Mouse (Mus musculus) adrenal gland (tissue): ENCODE measurements around the gene Lamb3.

Source experiments
- intact Hi-C: fragments of 180-260 bp; cut with DNase I; formaldehyde crosslinking; loops from one replicate; pipeline ENCODE4 v1.15.1; 2025

Gene Lamb3

DNA sequence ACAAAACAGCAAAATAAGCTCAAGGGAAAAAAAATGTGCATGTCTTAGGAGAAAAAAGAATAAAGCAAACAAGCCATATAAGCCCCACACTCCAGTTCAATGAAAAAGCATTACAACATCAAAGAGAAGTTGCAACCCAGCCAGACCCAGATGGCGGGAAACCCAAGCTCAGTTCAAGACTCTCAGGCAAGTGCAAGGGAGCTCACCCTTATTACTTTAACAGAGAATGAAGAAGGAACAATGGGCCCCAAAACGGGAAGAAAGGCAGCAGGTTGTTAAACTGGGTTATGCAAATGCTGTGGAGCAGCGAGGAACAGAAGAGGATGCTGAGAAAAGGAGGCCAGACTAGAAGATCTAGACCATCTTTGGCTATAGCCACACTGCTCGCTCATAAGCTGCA lies 35.4 kb downstream of the Lamb3 start:
- intact Hi-C loops, result no loop called here

DNA sequence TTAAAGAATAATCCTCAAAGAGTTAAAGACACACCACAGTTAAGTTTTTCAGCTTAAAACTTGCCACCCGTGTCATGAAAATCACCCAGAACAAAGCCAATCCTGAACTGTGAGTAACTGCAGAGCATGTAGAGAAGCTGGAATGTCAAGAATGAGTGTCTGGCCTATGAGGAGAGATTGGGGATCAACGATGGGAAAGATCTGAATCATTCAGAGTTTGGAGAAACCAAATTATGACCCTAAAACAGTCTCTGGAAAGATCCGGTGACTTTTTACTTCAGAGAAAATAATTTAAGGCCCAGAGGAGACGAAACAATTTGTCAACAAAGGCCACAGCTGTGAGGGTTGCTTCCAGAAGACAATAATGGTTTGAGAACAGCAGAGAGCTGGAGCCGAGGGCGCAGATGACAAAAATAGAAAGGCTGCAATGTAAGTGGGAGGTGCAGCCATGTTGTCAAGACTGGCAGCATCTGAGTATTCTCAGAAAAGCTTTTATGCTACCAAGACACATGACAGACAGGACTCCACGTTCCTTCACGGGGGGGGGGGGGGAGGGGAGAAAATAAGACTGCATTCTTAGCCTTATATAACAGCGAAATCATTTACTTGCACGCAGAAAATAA lies 36.2 kb downstream of the Lamb3 start:
- intact Hi-C loops, result no loop called here

GRCm38 (mm10) chr1:193244235-193244634 lies 36.7 kb downstream of the Lamb3 start:
- intact Hi-C loops, result no loop called here

DNA sequence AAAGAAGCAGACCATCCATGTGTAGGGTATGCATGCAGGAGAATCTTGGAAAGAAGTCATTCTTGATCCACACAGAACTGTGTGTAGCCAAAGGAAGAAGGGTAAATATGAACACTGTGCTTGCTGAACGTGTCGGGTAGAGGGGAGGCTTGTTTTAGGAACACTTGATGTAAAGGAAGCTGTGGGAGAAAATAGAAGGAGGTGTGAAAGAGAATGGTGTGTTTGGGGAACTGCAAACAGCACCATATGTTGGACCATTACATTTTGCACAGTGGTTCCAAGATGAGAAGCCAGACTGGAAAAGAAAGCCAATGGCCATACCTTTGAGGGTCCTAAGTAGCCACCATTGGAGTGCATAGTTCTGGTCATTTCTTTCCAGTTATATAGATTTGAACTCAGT lies 42.5 kb downstream of the Lamb3 start:
- intact Hi-C loops, result loop anchor here (5.0 kb wide), 1 partner anchor 132 kb away; no protein-coding TSS in a partner anchor

GRCm38 (mm10) chr1:193251386-193251785 lies 43.9 kb downstream of the Lamb3 start:
- intact Hi-C loops, result loop anchor here (5.0 kb wide), 1 partner anchor 131 kb away; no protein-coding TSS in a partner anchor

DNA sequence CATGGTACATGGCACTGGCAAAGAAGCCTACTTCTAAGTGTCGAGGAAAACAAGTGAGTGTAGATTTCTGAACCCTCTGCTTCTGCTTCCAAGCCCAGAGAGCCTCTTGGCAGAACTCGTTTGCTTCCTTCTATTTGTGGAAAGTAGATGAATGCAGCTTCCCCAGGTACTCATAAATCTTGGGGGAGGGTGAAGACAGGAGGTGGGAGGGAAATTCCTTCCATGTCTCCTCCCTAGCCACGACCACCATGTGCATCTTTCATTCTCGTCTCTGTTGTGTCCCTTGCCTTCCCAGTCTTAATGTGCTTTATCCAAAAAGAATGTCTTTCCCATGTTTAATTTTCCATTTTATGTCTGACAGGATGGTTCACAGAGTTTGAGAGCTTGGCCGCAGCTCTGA lies 45.1 kb downstream of the Lamb3 start:
- intact Hi-C loops, result loop anchor here (5.0 kb wide), 1 partner anchor 130 kb away; no protein-coding TSS in a partner anchor

- intact Hi-C loops, result loop anchor here (2.0 to 5.0 kb wide), 2 partner anchors 69 to 128 kb away; no protein-coding TSS in a partner anchor
Observed at GRCm38 (mm10) chr1:193253895-193254294, 46.4 kb downstream of the Lamb3 start.

DNA sequence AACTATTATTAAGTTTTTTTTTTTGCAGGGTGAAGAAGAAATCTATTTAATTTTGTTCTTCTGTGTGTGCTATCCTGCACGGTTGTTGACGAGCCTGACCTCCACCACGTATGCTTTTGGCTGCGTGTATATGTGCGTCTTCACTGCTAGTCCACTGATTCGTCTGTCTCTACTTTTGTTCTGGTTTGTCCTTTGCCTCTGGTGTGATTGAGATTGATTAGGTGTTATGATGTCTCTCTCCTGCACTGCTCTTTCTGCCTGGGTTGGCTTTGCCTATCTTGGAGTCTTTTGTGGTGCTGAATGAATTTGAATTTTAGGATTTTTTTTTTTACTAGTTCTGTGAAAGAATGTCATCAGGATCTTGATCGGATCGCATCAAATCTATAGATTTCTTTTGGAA lies 47.5 kb downstream of the Lamb3 start:
- intact Hi-C loops, result loop anchor here (2.0 kb wide), 1 partner anchor 68 kb away; no protein-coding TSS in a partner anchor

DNA sequence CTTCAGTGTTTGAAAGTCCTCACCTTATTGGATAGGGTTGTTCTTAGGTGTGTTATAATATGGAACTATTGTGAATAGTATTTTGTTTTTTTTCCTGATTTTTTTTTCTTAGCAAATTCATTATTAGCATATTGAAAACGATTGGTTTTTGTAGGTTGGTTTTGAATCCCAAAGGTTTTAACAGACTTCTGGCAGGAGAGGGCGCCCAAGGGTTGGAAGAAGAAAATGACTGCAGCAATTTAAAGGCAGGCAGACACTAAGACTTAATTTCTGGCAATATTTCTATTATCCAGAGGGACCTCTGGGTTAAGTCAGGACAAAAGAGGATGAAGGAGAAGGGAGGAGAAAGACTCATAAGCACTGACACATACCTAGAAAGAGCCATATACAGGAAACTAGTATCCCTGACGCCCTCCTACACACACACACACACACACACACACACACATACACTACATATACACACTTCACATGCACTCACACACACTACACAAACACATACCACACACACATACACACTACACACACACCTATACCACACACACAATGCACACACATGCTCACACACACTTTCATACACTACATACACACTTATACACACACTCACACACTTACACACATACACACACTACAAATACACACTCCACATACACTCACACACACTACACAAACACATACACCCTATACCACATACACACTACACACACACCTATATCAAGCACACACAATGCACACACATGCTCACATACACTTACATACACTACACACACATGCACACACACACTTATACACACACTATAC lies 48.2 kb downstream of the Lamb3 start:
- intact Hi-C loops, result loop anchor here (2.0 kb wide), 1 partner anchor 67 kb away; no protein-coding TSS in a partner anchor

DNA sequence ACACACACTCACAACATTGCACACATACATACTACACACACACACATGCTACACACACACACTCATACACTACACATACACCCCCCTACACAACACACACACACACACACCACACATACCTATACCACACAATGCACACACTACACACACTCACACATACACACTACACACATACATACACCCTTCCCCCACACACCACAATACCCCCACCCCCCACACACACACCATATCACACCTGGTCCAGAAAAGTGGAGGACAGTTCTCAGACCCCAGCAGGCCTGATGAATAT lies 48.7 kb downstream of the Lamb3 start:
- intact Hi-C loops, result no loop called here

DNA sequence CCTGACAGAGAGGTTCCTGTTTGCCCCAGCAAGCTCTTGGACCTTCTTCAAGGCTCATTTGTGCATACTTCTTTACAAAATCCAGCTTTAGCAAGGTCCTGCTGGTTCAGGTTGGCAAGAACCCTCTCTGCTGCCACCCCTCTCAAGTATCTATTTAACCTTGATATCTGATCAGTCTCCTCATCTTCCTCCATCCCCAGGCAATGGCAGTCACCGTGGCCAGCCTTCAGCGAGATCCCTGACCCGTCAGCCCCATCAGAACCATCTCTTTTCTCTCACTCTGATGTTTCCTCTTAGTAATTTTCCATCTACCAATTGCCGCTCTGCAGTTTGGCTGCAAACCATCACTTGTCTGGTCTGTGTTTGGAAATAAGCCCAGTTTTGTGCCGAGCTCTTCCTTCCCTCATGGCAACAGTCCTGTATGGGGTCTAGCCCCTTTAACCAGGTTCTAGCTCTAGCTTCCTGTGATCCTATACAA lies 49.2 kb downstream of the Lamb3 start:
- intact Hi-C loops, result no loop called here

DNA sequence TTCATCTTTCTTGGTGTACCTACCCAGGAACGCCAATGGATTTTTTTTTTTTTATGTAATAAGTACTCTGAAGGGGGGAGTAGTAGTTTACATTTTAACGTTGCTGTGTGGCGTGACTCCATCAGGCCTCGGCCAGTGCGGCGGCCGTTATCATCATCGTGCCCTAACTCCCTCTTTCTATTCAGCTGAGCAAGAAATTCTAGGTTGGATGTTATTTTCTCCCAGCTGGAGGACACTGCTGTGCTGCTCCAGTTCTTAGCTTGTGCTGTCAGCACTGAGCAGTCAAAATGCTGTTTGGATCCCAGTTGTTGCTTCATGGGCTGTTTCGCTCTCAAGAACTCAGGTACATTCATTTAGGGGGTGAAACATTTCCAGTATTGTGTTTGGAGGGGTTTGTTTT lies 52.1 kb downstream of the Lamb3 start:
- intact Hi-C loops, result no loop called here

- intact Hi-C loops, result no loop called here
Observed at GRCm38 (mm10) chr1:193261897-193262548, 54.5 kb downstream of the Lamb3 start.

GRCm38 (mm10) chr1:193263026-193263907 lies 55.8 kb downstream of the Lamb3 start:
- intact Hi-C loops, result no loop called here

- intact Hi-C loops, result no loop called here
Observed at GRCm38 (mm10) chr1:193263955-193264598, 56.6 kb downstream of the Lamb3 start, which contains the start of gene Hsd11b1. TSS of gene Hsd11b1 (minus strand) at chr1:193264075.

- intact Hi-C loops, result no loop called here
Observed at GRCm38 (mm10) chr1:193265734-193266133, 58.2 kb downstream of the Lamb3 start.

GRCm38 (mm10) chr1:193270965-193271763 lies 63.7 kb downstream of the Lamb3 start:
- intact Hi-C loops, result no loop called here

- intact Hi-C loops, result no loop called here
Observed at GRCm38 (mm10) chr1:193272137-193272915, 64.8 kb downstream of the Lamb3 start.
